Mouse (Mus musculus): Measurements from ENCODE around the gene Plxnb2.
A peak's percentile ranks its signal among the peaks of the same experiment; 100 is the strongest.

Gene Plxnb2

GRCm38 (mm10) chr15:89180571-89181229 is at the start of gene Plxnb2:
Gene Plxnb2 (minus strand): TSS chr15:89180788.
- DNase-seq = peak; percentile 89

DNA sequence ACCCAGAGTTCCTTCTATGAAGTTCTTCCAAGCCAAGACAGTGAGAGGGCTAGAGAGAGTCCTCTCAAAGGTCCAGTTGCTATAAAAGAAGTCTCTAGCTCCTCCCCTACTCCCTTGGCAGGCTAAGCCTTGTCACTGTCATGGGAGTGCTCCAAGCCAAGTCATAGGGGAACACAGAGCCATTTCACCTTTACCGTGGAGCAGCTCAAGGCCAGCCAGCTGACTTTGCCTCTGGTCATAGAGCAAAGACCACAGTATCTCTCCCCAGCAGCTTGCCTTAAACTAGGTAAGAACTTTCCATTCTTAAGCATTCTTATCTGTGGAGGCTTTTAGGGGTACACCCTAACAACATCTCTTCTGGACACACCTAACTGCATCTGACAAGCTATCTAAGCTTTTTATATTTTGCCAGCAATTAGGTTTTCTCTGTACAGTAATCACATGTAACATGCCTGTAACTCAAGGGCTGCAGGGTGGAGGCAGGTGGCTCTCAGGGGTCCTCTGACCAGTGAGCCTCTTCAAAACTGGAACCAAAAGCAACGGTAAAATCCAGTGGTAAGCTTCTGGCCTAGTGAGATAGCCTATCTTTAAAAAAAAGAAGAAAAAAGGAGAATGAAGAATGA is 35.1 kb upstream of the Plxnb2 start:
- peak; percentile 70 for DNase-seq

DNA sequence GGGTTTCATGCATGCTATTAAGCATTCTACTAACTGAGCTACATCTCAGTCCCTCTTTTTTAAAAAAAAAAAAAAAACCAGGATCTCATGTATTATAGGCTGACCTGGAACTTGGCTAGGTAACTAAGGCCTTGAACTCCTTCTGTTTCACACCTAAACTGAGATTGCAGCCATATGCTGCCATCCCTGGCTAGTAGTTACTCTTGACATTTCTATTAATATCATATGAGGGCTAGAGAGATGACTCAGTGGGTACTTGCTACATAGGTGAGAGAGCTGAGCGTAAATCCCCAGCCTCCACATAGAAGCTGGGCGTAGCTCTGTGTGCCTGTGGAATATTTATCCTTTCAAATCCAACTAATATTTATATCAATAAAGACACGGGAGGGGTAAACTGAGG is 34.4 kb upstream of the Plxnb2 start:
- DNase-seq = peak; percentile 59

- no peak for DNase-seq
These were observed 32.9 kb upstream of the Plxnb2 start for GRCm38 (mm10) chr15:89213517-89213916.

DNA sequence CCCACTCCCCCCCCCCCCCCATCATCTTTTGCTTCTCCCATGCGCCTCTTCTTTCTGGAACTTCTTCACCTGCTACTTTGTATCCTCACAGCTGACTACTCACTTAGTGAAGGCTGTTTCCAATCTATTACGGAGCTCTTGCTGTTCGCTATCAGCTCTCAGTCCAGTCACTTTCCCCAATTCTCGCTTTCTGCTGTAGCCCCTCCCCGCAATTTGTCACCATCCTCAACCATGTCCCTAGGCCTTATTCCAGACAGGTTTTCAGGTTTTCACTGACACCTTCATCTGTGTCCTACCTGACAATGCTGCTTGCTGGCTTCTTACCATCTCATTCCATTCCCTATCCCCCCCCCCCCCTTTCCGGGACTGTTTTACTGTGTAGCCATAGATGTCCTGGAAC is 31.9 kb upstream of the Plxnb2 start:
- DNase-seq = peak; percentile 57

DNA sequence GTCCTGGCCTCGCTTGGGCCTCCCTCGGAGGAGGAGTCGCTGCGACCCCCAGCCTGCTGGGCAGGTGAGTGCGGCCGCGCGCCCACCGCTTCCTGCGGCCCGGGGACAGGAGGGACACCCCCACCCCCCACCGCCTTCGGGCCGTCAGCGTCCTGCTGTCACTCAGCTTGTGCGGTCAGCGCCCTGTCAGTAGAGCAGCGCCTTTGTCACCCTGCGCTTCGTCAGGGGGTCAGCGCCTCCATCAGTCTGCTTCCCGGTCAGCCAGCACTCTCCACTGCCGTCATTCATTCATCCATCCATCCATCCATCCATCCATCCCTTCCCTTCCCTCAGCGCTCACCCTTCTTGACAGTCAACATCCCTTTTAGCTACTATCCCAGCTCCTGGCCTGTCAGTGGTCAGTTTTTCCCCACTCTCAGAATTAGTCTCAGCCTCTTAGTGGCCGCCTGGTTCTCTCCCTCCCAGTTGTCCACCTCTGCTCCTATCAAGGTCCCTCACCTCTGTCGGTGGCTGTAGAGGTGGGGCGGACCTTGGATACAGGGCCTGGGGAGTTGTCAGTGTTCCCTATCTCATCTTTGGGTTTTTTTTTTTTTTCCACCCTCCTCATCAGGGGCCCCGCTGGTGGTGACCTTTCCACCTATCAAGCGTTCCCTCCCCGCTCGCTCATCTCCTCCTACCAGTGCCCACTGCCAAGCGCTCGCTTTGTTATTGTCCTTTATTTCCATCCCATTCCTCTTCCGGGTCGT is 31.3 kb upstream of the Plxnb2 start:
- DNase-seq = peak; percentile 77

DNA sequence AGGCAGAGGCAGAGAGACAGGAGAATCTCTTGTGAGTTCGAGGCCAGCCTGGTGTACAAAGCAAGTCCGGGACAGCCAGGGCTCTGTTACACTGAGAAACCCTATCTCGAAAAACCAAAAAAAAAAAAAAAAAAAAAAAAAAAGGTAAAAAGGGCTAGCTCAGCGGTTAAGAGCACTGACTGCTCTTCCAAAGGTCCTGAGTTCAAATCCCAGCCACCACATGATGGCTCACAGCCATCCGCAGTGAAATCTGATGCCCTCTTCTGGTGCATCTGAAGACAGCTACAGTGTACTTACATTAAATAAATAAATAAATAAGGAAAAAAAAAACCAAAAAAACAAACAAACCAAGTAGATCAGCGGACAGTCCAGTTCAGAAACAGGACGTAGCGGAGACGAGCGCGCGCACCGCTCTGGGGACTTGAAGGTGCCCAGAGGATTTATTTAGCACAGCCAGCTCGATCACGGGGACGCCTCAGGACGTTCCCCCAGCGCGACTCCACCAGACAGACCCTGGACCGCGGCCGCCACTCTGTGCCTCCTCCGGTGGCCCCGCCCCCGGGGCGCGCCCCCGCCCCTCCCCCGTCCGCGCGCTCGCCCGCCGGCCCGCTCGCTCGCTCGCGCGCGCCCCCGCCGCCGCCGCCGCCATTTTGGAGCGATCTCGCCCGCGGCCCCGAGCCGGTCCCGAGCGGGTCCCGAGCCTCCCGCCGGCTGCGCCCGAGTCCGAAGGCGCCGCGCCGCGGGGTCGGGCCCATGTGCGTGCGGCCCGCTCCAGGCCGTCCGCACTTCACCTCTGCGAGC is 30.5 kb upstream of the Plxnb2 start, which contains the start of gene Ppp6r2:
Gene Ppp6r2, plus strand, starts transcription at position 639 of the 801 bp plus-strand sequence.
- peak; percentile 88 for DNase-seq

DNA sequence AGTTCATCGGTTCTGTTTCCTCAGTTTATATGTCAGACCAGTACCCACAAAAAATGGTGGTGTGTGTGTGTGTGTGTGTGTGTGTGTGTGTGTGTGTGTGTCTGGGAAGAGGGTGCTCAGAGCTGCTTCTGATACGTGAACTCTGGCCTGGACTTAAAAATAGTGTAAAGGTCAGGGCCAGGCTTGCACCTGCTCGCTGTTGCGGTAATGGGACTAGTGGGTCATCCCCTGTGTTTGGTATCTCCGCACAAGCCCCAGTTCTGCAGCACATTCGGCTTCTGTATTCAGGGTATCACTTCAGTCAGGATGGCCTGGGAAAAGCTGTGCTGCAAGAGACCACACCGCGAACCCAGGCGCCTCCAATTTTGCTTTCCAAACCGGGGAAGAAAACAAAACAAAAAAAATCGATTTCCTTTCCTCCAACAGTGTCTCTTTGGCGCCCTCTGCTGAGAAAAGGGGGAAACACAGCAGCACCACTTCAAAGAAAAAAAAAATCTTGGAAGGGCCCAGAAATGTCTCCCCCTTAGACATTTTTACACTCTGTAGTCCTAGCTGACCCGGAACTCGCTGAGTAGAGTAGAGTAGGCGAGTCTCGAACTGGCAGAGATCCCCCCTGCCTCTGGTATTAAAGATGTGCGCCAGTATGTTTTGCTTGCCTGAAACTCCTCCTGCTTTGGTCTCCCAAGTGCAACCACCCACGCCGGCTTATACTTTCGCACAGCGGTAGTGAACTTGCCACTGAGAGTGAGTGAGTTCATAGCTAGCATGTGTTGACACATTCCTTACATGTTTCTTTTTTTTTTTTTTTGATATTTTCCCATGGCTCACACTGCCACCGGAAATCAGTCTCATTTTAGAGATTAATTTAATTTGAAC is 29.5 kb upstream of the Plxnb2 start:
- peak; percentile 86 for DNase-seq

DNA sequence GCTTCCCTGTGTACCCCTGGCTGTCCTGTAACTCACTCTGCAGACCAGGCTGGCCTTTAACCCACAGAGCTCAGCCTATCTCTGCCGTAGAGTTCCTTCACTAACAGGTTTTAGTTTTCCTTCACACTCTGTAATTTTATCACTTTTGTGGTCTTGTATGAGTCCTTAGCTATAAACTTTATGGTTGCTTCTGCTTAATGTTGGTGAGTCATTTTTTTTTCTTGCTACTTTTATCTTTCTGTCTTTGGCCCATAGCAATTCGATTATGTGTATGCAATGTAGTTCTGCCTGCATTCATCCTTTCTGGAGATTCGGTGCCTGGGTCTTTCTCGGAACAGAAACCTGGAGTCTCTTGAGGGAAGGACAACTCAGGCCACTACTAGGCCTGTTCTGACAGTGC is 26.9 kb upstream of the Plxnb2 start:
- DNase-seq = no peak

DNA sequence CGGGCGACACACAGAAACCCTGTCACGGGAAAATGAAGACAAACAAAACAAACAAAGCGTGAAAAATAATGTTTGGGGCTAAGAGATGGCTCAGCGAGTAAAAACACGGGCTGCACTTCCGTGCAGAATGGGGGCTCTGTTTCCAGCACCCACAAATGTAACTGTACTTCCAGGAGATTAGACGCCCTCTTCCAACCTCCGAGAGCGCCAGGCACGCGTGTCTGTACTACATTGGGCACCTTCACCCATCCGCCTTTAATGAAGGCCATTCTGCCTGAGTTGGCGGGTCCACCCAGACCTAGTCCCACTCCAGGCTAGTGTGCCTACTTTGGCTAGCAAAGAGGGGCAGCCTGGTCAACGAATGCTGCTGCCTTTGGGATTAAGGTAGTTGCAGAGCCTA is 16.5 kb upstream of the Plxnb2 start:
- DNase-seq = peak; percentile 47

GRCm38 (mm10) chr15:89196313-89196706 is 15.7 kb upstream of the Plxnb2 start, which contains the start of gene Dennd6b:
Gene Dennd6b (minus strand): TSS chr15:89196496.
- peak; percentile 98 for DNase-seq

DNA sequence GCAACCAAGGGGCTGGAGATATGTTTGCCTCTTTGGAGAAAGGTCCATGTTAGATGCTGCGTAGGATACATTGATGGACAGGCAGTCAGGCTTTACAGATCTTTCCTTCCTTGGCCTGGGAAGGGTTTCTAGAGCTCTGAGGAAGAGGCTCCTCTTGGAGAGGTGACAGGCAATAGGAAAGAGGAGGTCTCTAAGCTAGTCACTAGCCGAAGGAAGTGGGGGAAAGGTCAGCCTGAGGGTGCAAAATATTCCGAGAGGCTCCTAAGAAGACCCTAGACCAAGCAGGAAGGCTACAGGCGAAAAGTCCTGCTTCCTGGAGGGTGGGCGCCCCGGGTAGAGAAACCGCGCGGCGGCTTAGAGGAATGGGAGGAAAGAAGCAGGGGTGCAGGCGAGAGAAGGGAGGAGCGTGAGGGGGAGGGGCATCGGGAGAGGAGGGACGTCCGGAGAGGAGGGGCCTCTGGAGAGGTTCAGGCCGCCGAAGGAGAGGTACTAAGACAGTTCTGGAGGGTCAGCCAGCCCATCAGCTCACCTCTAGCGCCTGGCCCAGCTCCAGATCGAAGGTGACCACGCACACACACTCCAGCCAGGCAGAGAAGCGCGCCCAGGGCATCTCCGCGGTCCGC is 15.2 kb upstream of the Plxnb2 start:
- DNase-seq = peak; percentile 91

DNA sequence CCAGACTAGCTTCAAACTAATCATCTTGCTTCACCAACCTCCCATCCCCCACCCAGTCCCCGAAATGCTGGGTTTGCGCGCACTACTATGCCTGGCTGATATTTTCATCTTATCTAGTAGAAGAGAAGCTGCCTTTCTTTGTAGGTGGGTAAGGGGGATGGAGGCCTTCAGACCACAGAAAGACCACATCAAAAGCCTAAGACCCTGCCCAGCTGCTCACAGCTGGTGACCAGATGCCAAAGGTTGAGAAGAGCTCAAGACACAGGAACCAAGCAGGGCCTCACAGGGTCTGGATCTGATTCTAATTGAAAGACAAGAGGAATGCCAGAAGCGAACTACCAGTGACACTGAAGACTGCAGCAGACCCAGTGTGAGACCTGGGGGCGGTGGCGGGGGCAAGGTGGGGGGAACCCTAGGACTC is 14.7 kb upstream of the Plxnb2 start:
- peak; percentile 55 for DNase-seq

- no peak for DNase-seq
These were observed 4.3 kb upstream of the Plxnb2 start for GRCm38 (mm10) chr15:89184937-89185227.

- peak; percentile 60 for DNase-seq
These were observed 3.8 kb upstream of the Plxnb2 start for GRCm38 (mm10) chr15:89184141-89184936.

- peak; percentile 63 for DNase-seq
These were observed 2.3 kb upstream of the Plxnb2 start for GRCm38 (mm10) chr15:89182842-89183241.

- peak; percentile 83 for DNase-seq
These were observed 1.7 kb upstream of the Plxnb2 start for GRCm38 (mm10) chr15:89182328-89182741.

- DNase-seq = peak; percentile 65
These were observed 1.1 kb upstream of the Plxnb2 start for GRCm38 (mm10) chr15:89181561-89182270.

- DNase-seq = no peak
These were observed 477 bp downstream of the Plxnb2 start for GRCm38 (mm10) chr15:89180081-89180541.

- peak; percentile 53 for DNase-seq
These were observed 991 bp downstream of the Plxnb2 start for GRCm38 (mm10) chr15:89179630-89179964.

Data from cerebellum, adult 9-11 months (tissue).